Mouse (Mus musculus) neural tube, embryonic 12.5 days (tissue): ENCODE measurements around the gene Get4. TPM values are rescaled to one million over a fixed set of nuclear protein-coding genes. Genes with fewer than 3 reads are reported as not detected.

Experiments used
- ATAC-seq: fragments of 200-750 bp; cut with Nextera tagmentation; 2 replicates; pipeline ENCODE4 v1.8.0; 2017; ENCODE audit warnings: low read depth, mild to moderate bottlenecking, moderate TSS enrichment, moderate library complexity; ENCODE audit not compliant: low FRiP score
- H3K27ac ChIP-seq: fragments of 300-500 bp; sonication (generic); 2 replicates; pipeline ENCODE4 v1.5.1; 2016
- H3K27me3 ChIP-seq: fragments of 300-500 bp; sonication (generic); replicated peaks from 2 replicates; pipeline ENCODE4 v1.6.1; 2016; ENCODE audit warnings: mild to moderate bottlenecking
- H3K36me3 ChIP-seq: fragments of 300-500 bp; sonication (generic); 2 replicates; pipeline ENCODE4 v1.6.1; 2016; ENCODE audit warnings: mild to moderate bottlenecking
- H3K4me1 ChIP-seq: fragments of 300-500 bp; sonication (generic); 2 replicates; pipeline ENCODE4 v1.6.1; 2016
- H3K4me2 ChIP-seq: fragments of 300-500 bp; sonication (generic); replicated peaks from 2 replicates; pipeline ENCODE4 v1.6.1; 2016; ENCODE audit warnings: mild to moderate bottlenecking
- H3K4me3 ChIP-seq: fragments of 300-500 bp; sonication (generic); 2 replicates; pipeline ENCODE4 v1.5.1; 2016
- H3K9ac ChIP-seq: fragments of 300-500 bp; sonication (generic); 2 replicates; pipeline ENCODE4 v1.6.1; 2016; ENCODE audit warnings: mild to moderate bottlenecking
- H3K9me3 ChIP-seq: fragments of 300-500 bp; sonication (generic); 2 replicates; pipeline ENCODE4 v1.6.1; 2016; ENCODE audit warnings: mild to moderate bottlenecking
- WGBS: fragments of 180-500 bp; shearing (Covaris S2); methylation state at CpG from one replicate; pipeline ENCODE4 v1.1.7; 2016; 5-methylcytosine and 5-hydroxymethylcytosine counted together
- polyA plus RNA-seq: library from polyadenylated mRNA; unstranded; fragments of >200 nt; fragmentation: Nextera tagmentation; extraction: Ambion mirVana; gene quantifications from 2 replicates; pipeline ENCODE4 v1.2.1, GENCODE M21; 2016

The Get4 gene
- polyA plus RNA-seq, 1 experiment from 2014 or later = 129 TPM

DNA sequence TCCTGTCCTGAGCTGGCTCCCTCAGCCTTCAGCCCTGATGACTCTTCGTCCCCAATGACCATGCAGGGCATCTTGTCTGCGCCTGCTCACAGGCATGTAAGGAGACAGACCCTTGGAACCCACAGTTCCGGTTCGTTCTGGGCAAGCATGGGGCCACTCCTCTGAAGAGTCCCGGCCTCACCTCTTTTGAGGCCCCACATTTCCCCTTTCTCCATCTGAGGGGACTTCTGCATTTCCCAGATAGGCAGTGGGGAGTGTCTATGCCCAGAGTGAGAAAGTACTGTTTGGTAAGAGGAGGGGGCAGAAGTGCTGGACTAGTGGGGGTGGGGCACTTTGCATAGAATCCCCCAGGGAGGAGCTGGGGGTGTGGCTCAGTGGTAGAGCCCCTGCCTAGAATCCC is 35.0 kb downstream of the Get4 start:
- Histone ChIP-seq H3K9ac (no peak overlapping the region), H3K27ac (no peak overlapping the region), H3K36me3 (no peaks in the 10 kb centered on the region), H3K4me3 (no peak overlapping the region), H3K4me1 (0 out of 2 replicates have a peak, but pooled peaks cover 3% of the 10 kb centered on the region), H3K4me2 (no peak overlapping the region), H3K27me3 (no peaks in the 10 kb centered on the region), H3K9me3 (0 out of 2 replicates have a peak, but pooled peaks cover 4% of the 10 kb centered on the region)
- WGBS = 91% methylated on average over 5 of the region's 5 CpGs
- no peak for ATAC-seq

DNA sequence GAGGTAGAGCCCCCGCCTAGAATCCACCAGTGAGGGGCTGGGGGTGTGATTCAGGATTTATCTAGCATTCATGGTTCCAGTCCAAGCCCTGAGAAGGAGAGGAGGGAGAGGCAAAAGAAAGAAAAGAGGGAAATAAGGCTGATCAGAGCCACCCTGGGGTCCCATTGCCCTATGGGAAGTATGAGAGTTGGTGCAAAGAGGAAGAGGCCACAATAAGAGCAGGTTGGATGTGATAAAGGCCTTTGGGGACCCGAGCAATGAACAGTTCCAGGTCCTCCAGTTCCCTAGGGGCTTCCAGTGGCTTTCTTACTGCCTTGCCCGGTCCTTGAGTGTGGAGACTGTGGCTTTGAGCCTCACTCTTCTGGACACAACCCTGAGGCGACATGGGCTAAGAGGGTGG is 35.7 kb downstream of the Get4 start:
- H3K4me3 ChIP-seq = no peak overlapping the region
- ATAC-seq = no peak
- H3K9ac ChIP-seq = no peak overlapping the region
- H3K9me3 ChIP-seq = 0 out of 2 replicates have a peak, but pooled peaks cover 4% of the 10 kb centered on the region
- H3K27ac ChIP-seq = no peak overlapping the region
- 91% methylated on average over 4 of the region's 4 CpGs for WGBS
- H3K4me1 ChIP-seq = 0 out of 2 replicates have a peak, but pooled peaks cover 3% of the 10 kb centered on the region
- H3K36me3 ChIP-seq = no peaks in the 10 kb centered on the region
- H3K27me3 ChIP-seq = no peaks in the 10 kb centered on the region
- H3K4me2 ChIP-seq = no peak overlapping the region

DNA sequence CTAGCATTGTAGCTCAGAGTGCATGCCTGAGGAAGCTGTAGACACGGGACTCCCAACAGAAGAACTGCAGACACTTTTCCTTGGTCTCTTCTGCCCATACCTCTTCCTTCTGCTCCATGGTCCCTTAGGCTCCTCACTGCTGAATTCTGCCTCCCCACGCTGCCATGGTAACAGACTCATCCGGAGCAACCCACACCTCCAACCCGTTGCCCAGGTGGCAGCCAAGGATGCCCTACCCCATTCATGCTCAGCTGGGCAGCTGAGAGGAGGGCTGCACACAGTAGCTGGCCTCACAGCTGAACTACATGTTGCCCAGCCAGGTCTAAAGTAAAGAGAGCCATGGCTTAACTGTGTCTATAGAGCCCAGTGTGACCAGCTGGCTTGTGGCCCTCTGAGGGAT is 36.5 kb downstream of the Get4 start:
- Histone ChIP-seq H3K4me3 (no peak overlapping the region), H3K27ac (no peak overlapping the region), H3K36me3 (no peaks in the 10 kb centered on the region), H3K4me1 (0 out of 2 replicates have a peak, but pooled peaks cover 3% of the 10 kb centered on the region), H3K27me3 (no peaks in the 10 kb centered on the region), H3K4me2 (no peak overlapping the region), H3K9me3 (0 out of 2 replicates have a peak, but pooled peaks cover 4% of the 10 kb centered on the region), H3K9ac (no peak overlapping the region)
- 85% methylated on average over 4 of the region's 4 CpGs for WGBS
- ATAC-seq = no peak

DNA sequence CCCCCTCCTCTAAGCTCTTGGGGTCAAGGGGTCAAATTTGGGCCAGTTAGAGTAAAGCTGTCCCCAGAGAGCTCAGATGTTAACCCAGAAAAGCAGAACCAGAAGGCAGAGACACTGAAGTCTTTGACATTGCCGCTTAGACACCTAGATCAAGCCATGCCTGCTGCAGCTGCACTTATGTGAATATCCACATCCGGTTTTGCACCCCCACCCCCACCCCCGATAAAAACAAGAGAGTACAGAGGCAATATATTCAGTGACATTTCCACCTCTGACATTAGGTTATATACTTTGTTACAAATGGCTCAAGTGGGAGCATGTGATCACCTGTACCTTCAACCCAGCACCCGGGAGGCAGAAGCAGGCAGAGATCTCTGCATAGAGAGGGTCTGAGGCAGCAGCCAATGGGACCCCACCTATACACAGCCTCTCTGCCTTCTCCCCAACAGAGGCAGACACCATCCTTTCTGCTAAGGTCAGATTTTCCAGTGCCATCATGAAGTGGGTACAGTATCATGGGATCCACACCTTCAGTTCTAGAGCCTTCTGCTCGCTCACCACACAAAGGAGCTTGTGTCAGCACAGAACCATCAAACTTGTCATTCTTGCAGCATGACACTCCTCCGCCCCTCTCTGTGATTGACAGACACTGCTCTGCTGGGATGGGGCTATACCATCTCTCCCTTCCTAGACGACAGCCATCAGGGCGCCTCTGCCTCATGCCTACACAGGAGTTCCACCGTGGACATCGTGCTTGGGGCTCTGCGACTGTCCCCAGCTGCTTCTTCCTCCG is 38.5 kb downstream of the Get4 start:
- WGBS = 84% methylated on average over 12 of the region's 12 CpGs
- Histone ChIP-seq H3K36me3 (no peaks in the 10 kb centered on the region), H3K9ac (no peak overlapping the region), H3K4me3 (no peak overlapping the region), H3K27me3 (no peaks in the 10 kb centered on the region), H3K4me2 (no peak overlapping the region), H3K27ac (no peak overlapping the region), H3K9me3 (no peaks in the 10 kb centered on the region), H3K4me1 (0 out of 2 replicates have a peak, but pooled peaks cover 1% of the 10 kb centered on the region)
- ATAC-seq = no peak

DNA sequence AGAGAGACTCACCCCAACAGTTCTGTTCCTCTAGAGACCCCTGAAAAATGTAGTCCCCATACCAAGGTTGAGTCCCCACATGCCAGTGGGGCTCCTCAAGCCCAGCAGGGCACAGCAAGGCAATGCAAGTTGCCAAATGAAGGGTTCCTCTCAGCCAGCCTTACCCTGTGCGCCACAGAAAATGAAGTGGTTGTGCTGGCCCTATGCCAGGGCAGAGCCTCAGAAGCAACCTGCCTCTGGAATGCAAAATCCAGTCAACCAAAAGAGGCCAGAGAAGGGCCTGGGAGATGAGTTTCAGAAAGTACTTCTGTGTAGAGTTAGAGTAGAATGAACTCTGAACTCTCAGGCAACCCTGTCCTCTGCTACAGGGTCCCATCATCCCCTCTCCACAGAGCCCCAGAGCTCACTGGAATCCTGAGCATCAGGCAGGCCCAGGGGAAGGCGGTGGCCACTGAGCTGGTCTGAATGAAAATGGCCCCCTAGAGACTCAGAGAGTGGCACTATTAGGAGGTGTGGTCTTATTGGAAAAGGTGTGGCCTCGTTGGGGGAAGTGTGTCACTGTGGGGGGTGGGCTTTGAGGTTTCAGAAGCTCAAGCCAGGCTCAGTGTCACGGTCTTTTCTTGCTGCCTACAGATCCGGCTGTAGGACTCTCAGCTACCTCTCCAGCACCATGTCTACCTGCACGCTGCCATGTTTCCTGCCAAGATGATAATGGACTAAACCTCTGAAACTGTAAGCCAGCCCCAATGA is 39.9 kb downstream of the Get4 start:
- no peak overlapping the region for H3K4me2 ChIP-seq
- H3K27me3 ChIP-seq = no peaks in the 10 kb centered on the region
- no peak overlapping the region for H3K4me3 ChIP-seq
- ATAC-seq = no peak
- 67% methylated on average over 6 of the region's 6 CpGs for WGBS
- H3K27ac ChIP-seq = no peak overlapping the region
- H3K4me1 ChIP-seq = no peaks in the 10 kb centered on the region
- no peaks in the 10 kb centered on the region for H3K36me3 ChIP-seq
- no peak overlapping the region for H3K9ac ChIP-seq
- H3K9me3 ChIP-seq = no peaks in the 10 kb centered on the region

DNA sequence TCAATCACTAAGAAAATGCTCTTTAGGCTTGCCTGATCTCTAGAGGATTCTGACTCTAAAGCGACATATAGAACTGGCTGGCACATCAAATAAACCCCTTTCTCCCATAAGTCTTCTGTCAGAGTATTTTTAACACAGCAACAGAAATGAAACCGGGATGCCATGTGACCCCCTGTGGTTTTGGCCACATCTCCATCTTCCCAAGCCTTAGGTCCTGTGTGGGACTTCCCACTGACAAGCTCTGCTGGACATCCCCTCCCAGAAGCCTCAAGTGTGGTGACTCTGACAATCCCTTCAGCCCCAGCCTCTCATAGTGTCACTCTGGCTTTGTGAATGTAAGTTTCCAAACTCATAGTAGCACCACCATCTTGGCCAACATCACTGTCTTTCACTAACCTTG is 42.0 kb downstream of the Get4 start:
- no peaks in the 10 kb centered on the region for H3K4me1 ChIP-seq
- no peak overlapping the region for H3K9ac ChIP-seq
- ATAC-seq = no peak
- H3K36me3 ChIP-seq = no peaks in the 10 kb centered on the region
- 77% methylated on average over 2 of the region's 2 CpGs for WGBS
- no peaks in the 10 kb centered on the region for H3K9me3 ChIP-seq
- no peaks in the 10 kb centered on the region for H3K27me3 ChIP-seq
- H3K4me3 ChIP-seq = no peak overlapping the region
- no peak overlapping the region for H3K4me2 ChIP-seq
- H3K27ac ChIP-seq = no peak overlapping the region

DNA sequence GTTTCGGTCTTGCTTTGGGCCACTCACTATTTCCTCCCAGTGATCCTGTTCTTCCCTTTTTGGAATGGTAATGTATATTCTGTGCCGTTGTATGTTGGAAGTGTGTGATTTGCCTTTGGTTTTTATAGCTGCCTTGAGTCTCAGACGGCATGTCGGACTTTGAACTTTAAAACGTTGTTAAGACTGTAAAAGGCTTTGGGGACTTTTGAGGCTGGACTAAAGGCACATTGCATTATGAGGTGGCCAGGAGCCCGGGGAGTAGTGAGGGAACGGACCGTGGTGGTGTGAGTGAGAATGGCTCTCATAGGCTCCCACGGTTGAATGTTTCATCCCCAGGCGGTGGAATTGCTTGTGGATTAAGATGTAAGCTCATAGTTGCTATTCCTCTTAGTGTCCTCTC is 45.0 kb downstream of the Get4 start:
- H3K9me3 ChIP-seq = no peaks in the 10 kb centered on the region
- ATAC-seq = no peak
- 89% methylated on average over 10 of the region's 10 CpGs for WGBS
- H3K4me2 ChIP-seq = no peak overlapping the region
- no peaks in the 10 kb centered on the region for H3K4me1 ChIP-seq
- H3K27ac ChIP-seq = no peak overlapping the region
- H3K4me3 ChIP-seq = no peak overlapping the region
- no peaks in the 10 kb centered on the region for H3K36me3 ChIP-seq
- no peaks in the 10 kb centered on the region; the same call in 1 of the 2 replicates for H3K27me3 ChIP-seq
- no peak overlapping the region for H3K9ac ChIP-seq

DNA sequence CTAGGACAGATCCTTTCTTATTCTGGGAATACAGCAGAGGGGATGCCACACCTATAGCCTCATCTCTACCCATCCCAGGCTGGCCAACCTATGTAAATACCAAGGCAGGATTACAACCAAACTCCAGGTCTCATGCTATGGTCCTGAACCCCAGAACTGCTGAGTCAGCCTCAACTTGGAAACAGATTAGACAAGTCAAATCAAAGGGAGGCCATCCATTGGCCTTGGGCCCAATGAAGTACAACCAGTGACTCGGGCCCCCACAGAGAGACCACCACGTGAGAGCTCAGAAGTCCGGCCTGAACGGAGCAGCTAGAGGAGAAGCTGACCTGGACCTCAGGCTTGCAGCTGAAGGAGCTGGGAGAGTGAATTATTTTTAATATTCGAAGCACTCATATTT is 45.6 kb downstream of the Get4 start:
- Histone ChIP-seq H3K9ac (no peak overlapping the region), H3K36me3 (no peaks in the 10 kb centered on the region)
- WGBS = 79% methylated on average over 5 of the region's 5 CpGs

DNA sequence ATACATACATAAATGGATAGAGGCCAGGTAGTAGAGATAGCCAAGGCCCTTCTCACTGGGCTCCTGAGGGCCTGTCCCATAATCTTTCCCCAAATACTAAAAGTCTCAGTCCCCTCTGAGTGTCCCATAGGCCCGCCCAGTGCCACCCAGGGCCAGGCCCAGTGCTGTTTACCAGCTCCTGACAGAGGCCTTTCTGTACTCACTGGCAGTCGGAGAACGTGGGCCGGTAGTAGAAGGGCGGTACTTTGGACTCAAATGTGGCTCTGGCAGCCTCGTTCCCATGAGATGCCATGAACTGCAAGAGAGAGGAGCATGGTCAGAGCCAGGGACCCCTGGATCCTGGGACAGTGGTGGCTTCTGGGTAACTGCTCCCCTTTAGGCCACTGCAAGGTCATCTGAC is 50.0 kb downstream of the Get4 start:
- no peaks in the 10 kb centered on the region for H3K36me3 ChIP-seq
- H3K27me3 ChIP-seq = no peaks in the 10 kb centered on the region; the same call in 1 of the 2 replicates
- H3K27ac ChIP-seq = no peak overlapping the region
- ATAC-seq = no peak
- no peak overlapping the region for H3K9ac ChIP-seq
- no peak overlapping the region for H3K4me3 ChIP-seq
- 87% methylated on average over 6 of the region's 6 CpGs for WGBS
- no peaks in the 10 kb centered on the region for H3K4me1 ChIP-seq
- H3K4me2 ChIP-seq = no peak overlapping the region
- H3K9me3 ChIP-seq = no peaks in the 10 kb centered on the region

More for the DNA sequence above, 45.6 kb downstream of the Get4 start:
- no peak overlapping the region for H3K4me2 ChIP-seq
- no peak overlapping the region for H3K27ac ChIP-seq
- no peaks in the 10 kb centered on the region for H3K4me1 ChIP-seq
- no peaks in the 10 kb centered on the region for H3K9me3 ChIP-seq
- H3K4me3 ChIP-seq = no peak overlapping the region
- no peak for ATAC-seq
- no peaks in the 10 kb centered on the region; the same call in 1 of the 2 replicates for H3K27me3 ChIP-seq

DNA sequence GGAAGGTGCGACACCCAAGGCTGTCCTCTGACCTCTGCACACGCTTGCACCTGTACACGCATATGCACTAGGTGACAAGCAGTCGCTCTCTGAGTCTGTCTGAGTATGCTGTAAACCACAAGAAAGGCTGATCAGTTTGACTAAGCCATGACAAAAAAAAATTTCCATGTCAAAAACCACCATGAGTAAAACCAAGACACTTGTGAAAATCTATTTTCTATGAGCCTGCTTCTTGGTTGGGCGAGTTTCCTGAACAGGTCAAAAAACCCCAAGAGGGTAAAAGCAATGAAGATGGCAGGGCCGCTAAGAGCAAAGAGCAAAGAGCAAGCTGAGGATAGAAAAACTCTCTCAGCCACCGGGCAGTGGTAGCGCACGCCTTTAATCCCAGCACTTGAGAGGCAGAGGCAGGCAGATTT is 51.5 kb downstream of the Get4 start:
- Histone ChIP-seq H3K4me2 (no peak overlapping the region), H3K4me3 (no peak overlapping the region), H3K9me3 (no peaks in the 10 kb centered on the region), H3K36me3 (no peaks in the 10 kb centered on the region), H3K27me3 (no peaks in the 10 kb centered on the region; the same call in 1 of the 2 replicates), H3K27ac (no peak overlapping the region), H3K4me1 (no peaks in the 10 kb centered on the region), H3K9ac (no peak overlapping the region)
- WGBS = 90% methylated on average over 9 of the region's 9 CpGs
- ATAC-seq = no peak

DNA sequence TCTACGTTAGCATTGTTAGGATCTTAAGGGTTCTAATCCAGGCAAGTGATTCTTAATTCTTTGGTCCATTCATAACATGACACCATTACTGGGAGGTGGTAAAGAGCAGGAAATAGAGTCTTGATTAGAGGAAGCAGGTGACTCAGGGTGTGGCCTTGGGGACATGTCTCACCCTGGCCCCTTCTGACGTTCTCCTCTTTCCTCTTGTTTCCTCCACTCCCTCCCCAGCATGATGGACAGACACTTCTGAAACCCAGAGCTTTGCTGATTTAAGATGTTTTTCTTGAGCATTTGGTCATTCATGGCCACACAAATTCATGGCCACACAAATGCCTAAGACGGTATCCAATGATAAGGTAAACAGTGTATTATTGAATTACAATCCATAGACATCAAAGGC is 57.8 kb downstream of the Get4 start:
- no peak overlapping the region for H3K4me3 ChIP-seq
- 72% methylated on average over 3 of the region's 3 CpGs for WGBS
- no peak overlapping the region for H3K27ac ChIP-seq
- ATAC-seq = no peak
- H3K9me3 ChIP-seq = no peaks in the 10 kb centered on the region
- H3K27me3 ChIP-seq = no peaks in the 10 kb centered on the region
- H3K4me2 ChIP-seq = no peak overlapping the region
- no peaks in the 10 kb centered on the region for H3K36me3 ChIP-seq
- H3K9ac ChIP-seq = no peak overlapping the region
- H3K4me1 ChIP-seq = no peaks in the 10 kb centered on the region

DNA sequence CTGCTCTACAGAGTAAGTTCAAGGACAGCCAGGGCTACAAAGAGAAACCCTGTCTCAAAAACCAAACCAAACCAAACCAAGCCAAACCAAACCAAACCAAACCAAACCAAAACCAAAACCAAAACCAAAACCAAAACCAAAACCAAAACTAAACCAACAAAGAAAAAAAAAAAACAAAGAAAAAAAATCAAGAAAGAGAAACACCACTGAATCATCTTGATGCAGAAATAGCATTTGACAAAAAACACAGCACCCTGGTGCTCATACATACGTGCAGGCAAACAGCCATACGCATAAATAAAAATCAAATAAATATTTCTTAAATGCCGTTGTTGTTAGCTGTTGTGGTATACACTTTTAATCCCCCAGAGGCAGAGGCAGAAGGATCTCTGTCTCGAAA is 58.4 kb downstream of the Get4 start:
- no peak overlapping the region for H3K4me2 ChIP-seq
- 91% methylated on average over 4 of the region's 4 CpGs for WGBS
- ATAC-seq = no peak

More for the DNA sequence above, 58.4 kb downstream of the Get4 start:
- H3K36me3 ChIP-seq = no peaks in the 10 kb centered on the region
- H3K4me3 ChIP-seq = no peak overlapping the region
- no peak overlapping the region for H3K9ac ChIP-seq
- no peaks in the 10 kb centered on the region for H3K27me3 ChIP-seq
- no peaks in the 10 kb centered on the region for H3K9me3 ChIP-seq
- no peak overlapping the region for H3K27ac ChIP-seq
- H3K4me1 ChIP-seq = no peaks in the 10 kb centered on the region
